Mouse (Mus musculus) embryonic fibroblast, embryonic 13.5 days (primary cell): ENCODE data around the gene Eif4h. TPM values are rescaled to one million over a fixed set of nuclear protein-coding genes. Genes with fewer than 3 reads are reported as not detected.

Experiments used
- H3K27ac ChIP-seq: 2 replicates; pipeline ENCODE4 v1.5.1; 2012; ENCODE audit warnings: low read length, control low read depth, inconsistent platforms; ENCODE audit not compliant: insufficient read depth
- H3K4me1 ChIP-seq: 2 replicates; pipeline ENCODE4 v1.6.1; 2011; ENCODE audit warnings: low read length; ENCODE audit not compliant: control insufficient read depth, insufficient read depth
- H3K4me3 ChIP-seq: 2 replicates; pipeline ENCODE4 v1.5.1; 2011; ENCODE audit warnings: mild to moderate bottlenecking, control low read depth, low read length; ENCODE audit not compliant: insufficient read depth
- CTCF ChIP-seq: IDR thresholded peaks from 2 replicates; pipeline ENCODE4 v1.5.1; 2011; ENCODE audit warnings: mild to moderate bottlenecking, control low read depth, low read length, moderate library complexity, borderline replicate concordance; ENCODE audit not compliant: insufficient read depth
- POLR2A ChIP-seq: IDR thresholded peaks from 2 replicates; pipeline ENCODE4 v1.6.1; 2011; ENCODE audit warnings: low read depth, mild to moderate bottlenecking, control low read depth, low read length, moderate library complexity
- polyA plus RNA-seq: library from polyadenylated mRNA; stranded (reverse); fragments of >200 nt; gene quantifications from 2 replicates; pipeline ENCODE4 v1.2.4, GENCODE M21; 2011; ENCODE audit warnings: low read depth; ENCODE audit not compliant: missing spikeins, insufficient read length

Eif4h gene
- polyA plus RNA-seq, 1 experiment: 219 TPM

DNA sequence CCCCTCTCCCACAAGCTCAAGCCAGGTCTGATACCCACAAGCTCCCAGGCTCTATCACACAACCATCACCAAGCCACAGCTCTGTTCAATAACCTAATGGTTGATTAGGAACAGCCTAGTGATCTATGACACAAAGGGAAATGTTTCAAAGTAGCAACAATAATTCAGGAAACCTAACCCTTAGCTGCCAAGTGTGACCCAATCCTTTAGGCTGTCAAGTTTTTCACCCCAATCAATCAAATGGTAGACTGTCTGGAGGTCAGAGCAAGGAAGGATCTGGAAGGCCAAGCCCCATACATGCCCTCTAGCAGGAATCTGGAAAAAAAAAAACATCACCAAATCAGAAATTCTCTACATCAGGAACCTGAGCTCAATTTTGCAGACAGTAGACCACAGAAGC is 8.5 kb downstream of the Eif4h start:
- Histone ChIP-seq H3K4me3 (no peak overlapping the region), H3K4me1 (0 out of 2 replicates have a peak, but pooled peaks cover 4% of the 10 kb centered on the region), H3K27ac (no peak overlapping the region)
- no peak for TF ChIP-seq POLR2A
- TF ChIP-seq CTCF: no peak

DNA sequence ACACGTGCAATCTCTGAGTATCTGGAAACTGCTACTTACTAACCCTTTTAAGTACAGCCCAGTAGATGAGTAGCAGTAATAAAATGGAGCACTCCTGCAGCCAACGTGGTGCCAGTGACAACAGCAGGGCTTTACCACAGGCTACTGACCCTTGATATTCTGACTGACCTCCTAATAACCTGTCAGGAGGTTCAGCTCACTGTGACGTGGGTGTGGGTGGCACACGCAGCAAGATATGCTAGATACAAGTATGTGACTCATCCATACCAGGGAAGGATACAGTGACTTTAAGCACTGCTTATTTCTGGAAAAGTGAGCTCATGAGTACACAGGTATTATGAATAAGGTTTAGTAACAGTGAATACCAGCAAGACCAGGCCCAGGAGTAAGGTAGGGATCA is 9.8 kb downstream of the Eif4h start:
- Histone ChIP-seq H3K4me1 (0 out of 2 replicates have a peak, but pooled peaks cover 4% of the 10 kb centered on the region), H3K27ac (no peak overlapping the region), H3K4me3 (no peak overlapping the region)
- TF ChIP-seq POLR2A: no peak
- no peak for TF ChIP-seq CTCF

DNA sequence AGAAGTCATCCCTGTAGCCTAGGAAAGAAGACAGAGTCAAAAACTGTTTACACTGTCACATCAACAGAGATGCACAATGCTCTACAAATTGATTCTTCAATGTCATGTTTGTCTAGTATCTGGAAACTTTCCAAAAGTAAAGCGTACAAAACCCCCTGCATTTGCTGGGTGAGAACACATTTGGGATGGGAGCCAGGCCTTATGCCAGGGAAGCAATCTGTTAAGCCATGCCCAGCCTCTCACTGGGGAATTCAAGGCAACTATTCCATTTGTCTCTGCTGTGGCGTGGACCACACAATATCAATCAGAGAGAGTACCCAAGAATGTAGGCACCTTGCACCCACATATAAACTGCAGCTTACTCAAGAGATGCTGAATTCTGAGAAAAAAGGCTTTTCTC is 17.2 kb downstream of the Eif4h start:
- TF ChIP-seq POLR2A (no peak), CTCF (no peak)
- H3K4me1 ChIP-seq: peaks cover 5% of the 10 kb centered on the region; the same call in 1 of the 2 replicates
- no peak overlapping the region for H3K4me3 ChIP-seq
- no peak overlapping the region for H3K27ac ChIP-seq

DNA sequence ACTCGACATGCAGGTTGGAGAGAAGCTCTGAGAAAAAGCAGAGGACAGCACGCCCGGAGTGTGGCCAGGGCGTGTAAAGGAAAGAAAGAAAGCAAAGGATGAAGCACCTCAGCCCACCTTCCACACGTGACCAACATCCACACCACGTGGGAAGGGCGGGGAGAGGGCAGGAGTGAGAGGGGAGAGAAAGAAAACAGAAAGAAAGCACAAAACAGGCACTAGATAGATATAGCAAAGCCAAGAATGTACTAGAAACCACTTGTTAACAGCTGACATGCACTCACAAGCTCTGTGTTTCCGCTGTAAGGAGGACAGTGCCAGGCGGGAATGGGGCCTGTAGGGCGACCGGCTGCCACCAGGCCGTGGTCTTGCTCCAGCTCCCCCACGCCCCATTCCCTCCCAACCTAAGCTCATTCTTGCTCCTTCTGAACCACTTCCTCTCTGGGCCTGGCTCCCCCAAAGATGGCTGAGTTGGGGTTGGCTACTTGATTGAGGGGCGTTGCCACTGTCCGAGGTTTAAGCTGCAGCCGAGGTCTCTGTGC is 18.1 kb downstream of the Eif4h start:
- no peak for TF ChIP-seq CTCF
- no peak for TF ChIP-seq POLR2A
- Histone ChIP-seq H3K4me1 (peaks cover 5% of the 10 kb centered on the region; the same call in 1 of the 2 replicates), H3K4me3 (no peak overlapping the region), H3K27ac (no peak overlapping the region)

DNA sequence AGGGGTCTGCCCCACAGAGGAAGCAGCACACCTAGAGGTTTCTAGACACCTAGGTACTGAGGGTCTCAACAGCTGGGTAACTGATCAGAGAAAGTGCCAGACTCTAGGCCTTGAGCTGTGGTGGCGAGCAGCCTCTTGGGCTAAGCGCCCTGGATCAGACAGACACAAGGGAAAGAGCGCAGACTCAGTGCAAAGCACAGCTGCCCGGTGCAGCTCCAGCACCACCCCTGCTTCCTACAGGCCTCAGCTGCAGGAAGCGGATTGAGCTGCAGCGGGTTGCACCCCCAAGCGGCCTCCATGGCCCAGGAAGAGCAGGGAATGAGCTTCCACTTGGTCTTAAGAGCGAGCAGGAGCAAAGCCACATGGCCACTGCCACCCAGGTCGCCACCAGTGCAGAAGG is 18.8 kb downstream of the Eif4h start:
- Histone ChIP-seq H3K4me1 (peaks cover 5% of the 10 kb centered on the region; the same call in 1 of the 2 replicates), H3K27ac (no peak overlapping the region), H3K4me3 (no peak overlapping the region)
- no peak for TF ChIP-seq CTCF
- TF ChIP-seq POLR2A: no peak

DNA sequence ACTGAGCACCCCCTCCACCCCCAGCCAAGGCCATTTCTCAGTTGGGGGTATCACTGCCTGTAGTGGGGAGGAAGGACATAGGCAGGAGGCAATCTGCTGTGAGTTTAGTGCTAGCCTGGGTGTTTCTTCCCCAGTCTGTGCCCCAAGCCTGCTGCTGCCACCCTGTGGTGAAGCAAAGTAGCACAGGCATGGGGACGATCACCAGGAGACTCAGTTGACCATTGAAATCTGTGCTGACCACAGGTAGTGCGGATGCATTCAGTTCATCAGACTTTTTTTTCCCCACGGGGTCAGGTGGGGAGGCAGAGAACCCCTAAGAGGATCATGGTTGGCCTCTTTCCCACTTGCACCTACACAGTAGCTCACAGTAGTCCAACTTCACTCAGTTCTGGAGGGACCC is 22.2 kb downstream of the Eif4h start:
- H3K4me3 ChIP-seq: no peak overlapping the region
- no peak overlapping the region for H3K27ac ChIP-seq
- TF ChIP-seq POLR2A (no peak), CTCF (peak; percentile 94)
- peaks cover 10% of the 10 kb centered on the region for H3K4me1 ChIP-seq

DNA sequence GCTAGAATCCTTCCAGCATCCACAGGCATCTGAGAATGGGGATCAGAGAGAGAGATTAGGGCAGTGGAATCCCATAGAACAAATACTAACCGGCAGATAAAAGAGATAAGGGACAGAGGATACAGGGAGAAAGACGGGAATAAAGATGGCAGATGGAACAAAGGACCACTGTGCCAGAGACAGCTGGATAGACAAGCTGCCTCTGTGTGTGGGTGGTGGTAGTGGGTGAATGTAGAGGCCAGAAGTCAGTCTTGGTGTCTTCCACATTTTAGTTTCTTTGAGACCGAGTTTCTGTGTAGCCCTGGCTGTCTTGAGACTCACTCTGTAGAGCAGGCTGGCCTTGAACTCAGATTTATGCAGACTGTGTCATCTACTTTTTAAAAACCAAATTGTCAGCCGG is 23.5 kb downstream of the Eif4h start:
- TF ChIP-seq CTCF: no peak
- TF ChIP-seq POLR2A: no peak
- Histone ChIP-seq H3K4me3 (no peak overlapping the region), H3K27ac (no peak overlapping the region), H3K4me1 (peaks cover 12% of the 10 kb centered on the region)

DNA sequence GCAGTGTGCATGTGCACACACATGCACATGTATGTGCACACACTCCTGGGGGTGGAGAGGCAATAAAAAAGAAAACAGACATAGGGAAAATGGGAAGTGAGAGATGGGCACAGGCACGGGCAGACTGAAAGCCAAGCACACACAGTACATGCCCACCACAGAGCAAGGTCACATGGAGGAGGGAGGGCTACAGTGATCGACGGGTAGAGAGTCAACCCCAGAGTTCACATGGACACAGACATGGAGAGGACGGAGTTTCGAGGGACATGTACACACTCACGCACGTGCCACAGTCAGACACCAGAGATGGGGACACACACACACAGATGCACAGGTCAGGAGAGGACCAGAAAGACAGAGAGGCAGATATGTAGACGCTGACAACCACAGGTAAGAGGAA is 23.9 kb downstream of the Eif4h start:
- Histone ChIP-seq H3K4me3 (no peak overlapping the region), H3K4me1 (peaks cover 12% of the 10 kb centered on the region), H3K27ac (no peak overlapping the region)
- TF ChIP-seq CTCF (no peak), POLR2A (no peak)

DNA sequence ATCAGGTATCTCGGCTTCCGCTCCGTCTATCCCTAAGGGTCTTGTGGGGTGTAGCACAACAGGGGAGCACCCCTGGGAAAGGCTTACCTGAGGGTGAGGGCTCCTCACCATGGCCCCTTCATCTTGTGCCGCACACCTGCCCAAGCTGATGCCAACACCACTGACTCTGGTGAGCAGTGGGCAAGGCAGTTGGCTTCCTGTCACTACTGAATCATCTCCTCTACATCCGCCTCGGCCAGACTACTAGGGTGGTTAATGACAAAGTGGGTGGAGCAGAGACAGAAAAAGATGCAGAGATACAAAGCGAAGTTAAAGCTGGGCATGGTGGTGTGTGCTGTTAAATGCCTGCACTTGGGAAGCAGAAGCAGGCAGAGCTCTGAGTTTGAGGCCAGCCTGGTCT is 24.5 kb downstream of the Eif4h start, which contains the start of gene Lat2:
Gene Lat2 (minus strand): TSS at position 224 of the 400 bp plus-strand sequence.
- Histone ChIP-seq H3K27ac (no peak within 1 kb of the TSS), H3K4me1 (peaks cover 8% of the 10 kb centered on the region), H3K4me3 (no peak within 1 kb of the TSS)
- TF ChIP-seq CTCF (no peak), POLR2A (no peak)

DNA sequence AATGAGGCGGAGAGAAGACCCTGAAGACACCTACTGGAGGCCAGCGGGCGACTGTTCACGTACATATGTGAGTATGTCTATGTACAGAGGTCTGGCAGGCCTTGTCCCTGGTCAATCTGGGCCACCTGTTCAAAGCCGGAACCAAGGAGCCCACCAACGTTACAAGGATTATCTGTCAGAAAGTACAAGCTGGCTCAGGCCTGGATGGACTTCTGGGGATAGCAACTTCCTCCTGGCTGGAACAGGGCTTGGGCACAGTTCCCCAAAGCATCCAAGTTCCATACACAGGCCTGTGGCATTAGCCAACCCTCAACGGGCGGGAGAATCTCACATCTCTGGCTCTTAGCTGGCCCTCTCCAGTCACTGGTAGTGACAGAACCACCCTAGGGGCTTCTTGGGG is 25.0 kb downstream of the Eif4h start:
- TF ChIP-seq CTCF (no peak), POLR2A (no peak)
- no peak overlapping the region for H3K27ac ChIP-seq
- H3K4me3 ChIP-seq: no peak overlapping the region
- peaks cover 8% of the 10 kb centered on the region for H3K4me1 ChIP-seq
